Mouse (Mus musculus) small intestine, adult 2 months (tissue): ENCODE data around the gene Kcna7.

ENCODE experiments used
- CTCF ChIP-seq: fragments of 200-500 bp; IDR thresholded peaks from 2 replicates; pipeline ENCODE4 v1.5.1; 2012; ENCODE audit warnings: low read depth, mild to moderate bottlenecking, control low read depth, inconsistent platforms, low read length, moderate library complexity, mixed read lengths; ENCODE audit not compliant: insufficient replicate concordance, insufficient read length; ENCODE audit errors: extremely low read depth
- POLR2A ChIP-seq: fragments of 200-500 bp; IDR thresholded peaks from 2 replicates; pipeline ENCODE4 v1.6.1; 2012; ENCODE audit warnings: low read depth, mild to moderate bottlenecking, control low read depth, inconsistent platforms, low read length, moderate library complexity

DNA sequence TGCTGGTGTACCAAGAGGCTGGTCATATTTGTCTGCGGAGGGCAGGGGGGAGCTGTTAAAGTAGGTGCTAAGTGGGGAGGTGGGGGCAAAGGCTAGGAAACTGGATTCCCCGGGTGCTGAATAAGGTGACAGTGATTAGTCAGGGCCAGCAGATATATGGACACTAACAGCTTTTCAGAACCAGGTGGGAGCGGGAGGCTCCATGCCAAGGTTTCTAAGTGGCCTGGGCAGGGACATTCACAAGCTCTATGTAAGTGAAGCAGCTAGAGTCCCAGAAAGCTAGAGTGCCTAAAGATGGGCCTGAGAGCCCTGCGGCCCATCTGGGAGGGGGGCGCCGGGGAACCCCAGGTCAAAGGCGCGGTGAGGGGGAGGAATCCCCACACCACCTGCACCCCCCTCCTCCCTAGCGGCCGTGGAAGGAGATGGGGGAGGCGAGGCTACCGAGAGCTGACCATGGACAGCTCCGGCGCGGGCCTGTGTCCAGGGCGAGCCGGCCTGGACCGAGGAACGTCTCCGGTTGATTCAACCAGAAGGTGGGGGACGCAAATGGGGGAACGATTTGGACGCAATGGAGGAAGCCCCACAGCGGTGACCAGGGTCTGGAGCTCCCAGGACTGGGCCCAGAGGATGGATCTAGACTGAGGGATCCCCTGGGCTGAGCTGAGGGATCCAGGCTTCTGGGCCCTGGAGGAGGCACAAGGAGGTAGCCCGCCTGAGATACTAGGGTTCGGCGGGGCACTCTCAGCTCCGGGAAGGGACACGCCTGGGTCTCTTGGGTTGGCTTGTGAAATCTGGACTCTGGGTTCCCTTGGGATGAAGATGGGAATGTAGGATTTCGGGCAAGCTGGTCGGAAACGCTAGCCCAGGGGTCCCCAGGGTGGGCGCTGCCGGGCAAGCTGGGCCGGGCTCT, 39.5 kb upstream of the Kcna7 start:
- TF ChIP-seq CTCF, result no peak
- no peak for TF ChIP-seq POLR2A
